Mouse (Mus musculus) ES-CJ7 (cell line): Measurements from ENCODE around the gene Tmem269.

ENCODE experiments used
- DNase-seq: peaks from one replicate; pipeline ENCODE4 v3.0.0; 2011; ENCODE audit warnings: low read depth, low spot score

The Tmem269 gene

GRCm38 (mm10) chr4:119238661-119239060, 20.6 kb upstream of the Tmem269 start:
- no peak for DNase-seq

- no peak for DNase-seq
These were observed 16.3 kb upstream of the Tmem269 start for GRCm38 (mm10) chr4:119234348-119234747.

- peak; percentile 80 for DNase-seq
These were observed 15.4 kb upstream of the Tmem269 start for GRCm38 (mm10) chr4:119233256-119233901.

- peak; percentile 99 for DNase-seq
These were observed 14.6 kb upstream of the Tmem269 start, which contains the start of the genes AU022252 and P3h1 for GRCm38 (mm10) chr4:119232410-119233255. TSS of gene AU022252 (minus strand) at chr4:119232712. TSS of gene P3h1 (plus strand) at chr4:119232915.

GRCm38 (mm10) chr4:119226751-119227150, 8.7 kb upstream of the Tmem269 start:
- DNase-seq, result no peak

- no peak for DNase-seq
These were observed 7.7 kb upstream of the Tmem269 start for GRCm38 (mm10) chr4:119225719-119226118.

GRCm38 (mm10) chr4:119224534-119224933, 6.5 kb upstream of the Tmem269 start:
- no peak for DNase-seq

GRCm38 (mm10) chr4:119223696-119224095, 5.7 kb upstream of the Tmem269 start:
- DNase-seq, result peak; percentile 83

GRCm38 (mm10) chr4:119216667-119217066, 1.4 kb downstream of the Tmem269 start:
- no peak for DNase-seq

GRCm38 (mm10) chr4:119204672-119205071, 13.3 kb downstream of the Tmem269 start:
- peak; percentile 69 for DNase-seq

GRCm38 (mm10) chr4:119198105-119198504, 19.9 kb downstream of the Tmem269 start:
- DNase-seq, result no peak

- no peak for DNase-seq
These were observed 22.3 kb downstream of the Tmem269 start for GRCm38 (mm10) chr4:119195582-119196320.

- peak; percentile 84 for DNase-seq
These were observed 23.0 kb downstream of the Tmem269 start, which contains the start of gene Svbp for GRCm38 (mm10) chr4:119194909-119195581. TSS of gene Svbp (plus strand) at chr4:119195306.

GRCm38 (mm10) chr4:119192757-119193156, 25.3 kb downstream of the Tmem269 start:
- no peak for DNase-seq

GRCm38 (mm10) chr4:119191273-119191672, 26.7 kb downstream of the Tmem269 start:
- no peak for DNase-seq

GRCm38 (mm10) chr4:119190618-119191017, 27.4 kb downstream of the Tmem269 start:
- DNase-seq, result no peak

- DNase-seq, result no peak
These were observed 28.2 kb downstream of the Tmem269 start, which contains the start of gene Ermap for GRCm38 (mm10) chr4:119189864-119190263. TSS of gene Ermap (minus strand) at chr4:119190011.

- no peak for DNase-seq
These were observed 28.6 kb downstream of the Tmem269 start for GRCm38 (mm10) chr4:119189392-119189791.

GRCm38 (mm10) chr4:119188060-119188785, 29.8 kb downstream of the Tmem269 start:
- DNase-seq, result no peak

- DNase-seq, result no peak
These were observed 32.2 kb downstream of the Tmem269 start for GRCm38 (mm10) chr4:119185771-119186170.

- no peak for DNase-seq
These were observed 34.5 kb downstream of the Tmem269 start for GRCm38 (mm10) chr4:119183525-119183924.
